Mouse (Mus musculus): ENCODE results near the gene Plxnb2. TPM values are rescaled to one million over a fixed set of nuclear protein-coding genes. Genes with fewer than 3 reads are reported as not detected.

Gene Plxnb2
- polyA plus RNA-seq, 1 experiment = 1.1 TPM

GRCm38 (mm10) chr15:89175411-89176155 is 5.0 kb downstream of the Plxnb2 start:
- TF ChIP-seq TAL1 (IDR thresholded peaks at IDR 0.05; ENCODE audit: low read length) (no peak), GATA1 (IDR thresholded peaks at IDR 0.05; ENCODE audit: low read length) (no peak)
- H3K9me3 ChIP-seq (ENCODE audit: control insufficient read depth, low read length) = peaks cover 3% of the 10 kb centered on the region; the same call in 1 of the 2 replicates
- H3K4me1 ChIP-seq (ENCODE audit: control insufficient read depth) = peaks cover 43% of the 10 kb centered on the region
- H3K27me3 ChIP-seq (ENCODE audit: control insufficient read depth) = peaks cover 82% of the 10 kb centered on the region
- no peak overlapping the region for H3K4me3 ChIP-seq (replicated peaks)
- H3K36me3 ChIP-seq (ENCODE audit: control insufficient read depth) = no peaks in the 10 kb centered on the region

- Histone ChIP-seq H3K9me3 (ENCODE audit: control insufficient read depth, low read length) (no peaks in the 10 kb centered on the region), H3K36me3 (ENCODE audit: control insufficient read depth) (no peaks in the 10 kb centered on the region), H3K4me3 (replicated peaks) (no peak overlapping the region), H3K4me1 (ENCODE audit: control insufficient read depth) (peaks cover 37% of the 10 kb centered on the region), H3K27me3 (ENCODE audit: control insufficient read depth) (peaks cover 75% of the 10 kb centered on the region)
- no peak for TF ChIP-seq GATA1 (IDR thresholded peaks at IDR 0.05; ENCODE audit: low read length)
- TF ChIP-seq TAL1 (IDR thresholded peaks at IDR 0.05; ENCODE audit: low read length) = no peak
Measured at GRCm38 (mm10) chr15:89174889-89175339, 5.7 kb downstream of the Plxnb2 start.

- TF ChIP-seq GATA1 (IDR thresholded peaks at IDR 0.05; ENCODE audit: low read length) (no peak), TAL1 (IDR thresholded peaks at IDR 0.05; ENCODE audit: low read length) (no peak)
- H3K4me1 ChIP-seq (ENCODE audit: control insufficient read depth) = peaks cover 32% of the 10 kb centered on the region
Measured at GRCm38 (mm10) chr15:89173906-89174214, 6.7 kb downstream of the Plxnb2 start.

GRCm38 (mm10) chr15:89173024-89173905 is 7.3 kb downstream of the Plxnb2 start:
- Histone ChIP-seq H3K4me3 (replicated peaks) (peak overlapping the region; percentile 55), H3K27me3 (ENCODE audit: control insufficient read depth) (peaks cover 58% of the 10 kb centered on the region), H3K4me1 (ENCODE audit: control insufficient read depth) (peaks cover 26% of the 10 kb centered on the region), H3K9me3 (ENCODE audit: control insufficient read depth, low read length) (no peaks in the 10 kb centered on the region), H3K36me3 (ENCODE audit: control insufficient read depth) (no peaks in the 10 kb centered on the region; the same call in 1 of the 2 replicates)
- TF ChIP-seq TAL1 (IDR thresholded peaks at IDR 0.05; ENCODE audit: low read length) (no peak), GATA1 (IDR thresholded peaks at IDR 0.05; ENCODE audit: low read length) (no peak)

More at GRCm38 (mm10) chr15:89173906-89174214, 6.7 kb downstream of the Plxnb2 start:
- peak overlapping the region; percentile 55 for H3K4me3 ChIP-seq (replicated peaks)
- peaks cover 64% of the 10 kb centered on the region for H3K27me3 ChIP-seq (ENCODE audit: control insufficient read depth)
- no peaks in the 10 kb centered on the region for H3K36me3 ChIP-seq (ENCODE audit: control insufficient read depth)
- H3K9me3 ChIP-seq (ENCODE audit: control insufficient read depth, low read length) = no peaks in the 10 kb centered on the region

- H3K36me3 ChIP-seq (ENCODE audit: control insufficient read depth) = peaks cover 3% of the 10 kb centered on the region
- peak overlapping the region; percentile 55 for H3K4me3 ChIP-seq (replicated peaks)
- TF ChIP-seq TAL1 (IDR thresholded peaks at IDR 0.05; ENCODE audit: low read length) (no peak), GATA1 (IDR thresholded peaks at IDR 0.05; ENCODE audit: low read length) (no peak)
- peaks cover 52% of the 10 kb centered on the region for H3K27me3 ChIP-seq (ENCODE audit: control insufficient read depth)
- peaks cover 18% of the 10 kb centered on the region for H3K4me1 ChIP-seq (ENCODE audit: control insufficient read depth)
- no peaks in the 10 kb centered on the region for H3K9me3 ChIP-seq (ENCODE audit: control insufficient read depth, low read length)
Measured at GRCm38 (mm10) chr15:89172276-89172935, 8.2 kb downstream of the Plxnb2 start.

GRCm38 (mm10) chr15:89171526-89172051 is 9.0 kb downstream of the Plxnb2 start:
- peaks cover 47% of the 10 kb centered on the region for H3K27me3 ChIP-seq (ENCODE audit: control insufficient read depth)
- TF ChIP-seq GATA1 (IDR thresholded peaks at IDR 0.05; ENCODE audit: low read length) (no peak), TAL1 (IDR thresholded peaks at IDR 0.05; ENCODE audit: low read length) (no peak)
- H3K4me1 ChIP-seq (ENCODE audit: control insufficient read depth) = peaks cover 15% of the 10 kb centered on the region

GRCm38 (mm10) chr15:89170102-89170501 is 10.5 kb downstream of the Plxnb2 start:
- no peak overlapping the region for H3K4me3 ChIP-seq (replicated peaks)
- H3K36me3 ChIP-seq (ENCODE audit: control insufficient read depth) = peaks cover 20% of the 10 kb centered on the region
- peaks cover 40% of the 10 kb centered on the region for H3K27me3 ChIP-seq (ENCODE audit: control insufficient read depth)
- TF ChIP-seq GATA1 (IDR thresholded peaks at IDR 0.05; ENCODE audit: low read length) (no peak), TAL1 (IDR thresholded peaks at IDR 0.05; ENCODE audit: low read length) (no peak)
- H3K9me3 ChIP-seq (ENCODE audit: control insufficient read depth, low read length) = no peaks in the 10 kb centered on the region
- peaks cover 15% of the 10 kb centered on the region for H3K4me1 ChIP-seq (ENCODE audit: control insufficient read depth)

More at GRCm38 (mm10) chr15:89171526-89172051, 9.0 kb downstream of the Plxnb2 start:
- H3K9me3 ChIP-seq (ENCODE audit: control insufficient read depth, low read length) = no peaks in the 10 kb centered on the region
- no peak overlapping the region for H3K4me3 ChIP-seq (replicated peaks)
- peaks cover 7% of the 10 kb centered on the region for H3K36me3 ChIP-seq (ENCODE audit: control insufficient read depth)

- TF ChIP-seq TAL1 (IDR thresholded peaks at IDR 0.05; ENCODE audit: low read length) (no peak), GATA1 (IDR thresholded peaks at IDR 0.05; ENCODE audit: low read length) (no peak)
- H3K4me3 ChIP-seq (replicated peaks) = no peak overlapping the region
- peaks cover 34% of the 10 kb centered on the region for H3K27me3 ChIP-seq (ENCODE audit: control insufficient read depth)
- H3K4me1 ChIP-seq (ENCODE audit: control insufficient read depth) = peaks cover 15% of the 10 kb centered on the region
- H3K9me3 ChIP-seq (ENCODE audit: control insufficient read depth, low read length) = no peaks in the 10 kb centered on the region
- peaks cover 24% of the 10 kb centered on the region for H3K36me3 ChIP-seq (ENCODE audit: control insufficient read depth)
Measured at GRCm38 (mm10) chr15:89169431-89169830, 11.2 kb downstream of the Plxnb2 start.

All from erythroblast, embryonic 14.5 days (primary cell).